Mouse (Mus musculus) heart, postnatal 0 days (tissue): ENCODE results near the gene 0610010F05Rik.

Experiments used
- CTCF ChIP-seq: IDR thresholded peaks from 2 replicates; pipeline ENCODE4 v1.5.1; 2016; ENCODE audit warnings: antibody characterized with exemption, control low read depth, low read depth
- EP300 ChIP-seq: IDR thresholded peaks from 2 replicates; pipeline ENCODE4 v1.6.1; 2016; ENCODE audit warnings: antibody characterized with exemption, low read depth

- TF ChIP-seq EP300 = no peak
- no peak for TF ChIP-seq CTCF
Observed at GRCm38 (mm10) chr11:23647431-23647830, 14.0 kb upstream of the 0610010F05Rik start.
